8 mouse cellular contexts compared by ENCODE assay signal in the genomic region with DNA sequence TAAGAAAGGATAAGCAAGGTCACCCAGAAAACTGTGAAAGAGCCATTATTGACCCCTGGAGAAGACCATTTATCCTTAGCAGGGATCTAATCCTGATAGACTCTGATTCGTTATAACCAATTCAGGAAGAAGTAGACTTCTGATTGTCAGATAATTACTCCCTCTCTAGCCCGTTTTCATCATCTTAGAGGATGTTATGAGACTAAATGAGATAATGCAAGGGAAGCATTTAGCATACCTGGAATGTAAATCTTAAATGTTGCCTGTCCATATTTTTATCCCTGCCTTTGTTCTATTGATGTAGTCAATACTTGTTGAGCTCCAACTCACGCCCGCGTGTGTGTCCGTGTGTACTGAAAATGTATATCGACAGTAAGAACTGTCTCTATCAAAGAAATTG. TPM values are rescaled to one million over a fixed set of nuclear protein-coding genes. Genes with fewer than 3 reads are reported as not detected.
DNase-seq lines count a peak whose midpoint lies in the region; ATAC-seq and TF ChIP-seq lines count a peak whose summit lies in the region.

No protein-coding gene starts in this region.

- no peaks in the 10 kb centered on the region for H3K36me3 ChIP-seq in heart, embryonic 10.5 days
- H3K36me3 ChIP-seq in ES-E14 (ENCODE audit: control insufficient read depth, insufficient read depth, low read length, poor library complexity, severe bottlenecking) = no peaks in the 10 kb centered on the region
- no peaks in the 10 kb centered on the region for H3K36me3 ChIP-seq in forebrain, embryonic 15.5 days
- no peaks in the 10 kb centered on the region for H3K36me3 ChIP-seq in liver, embryonic 16.5 days (ENCODE audit: control insufficient read depth, insufficient read depth)

- H3K4me1 ChIP-seq in heart, embryonic 10.5 days = no peaks in the 10 kb centered on the region
- no peaks in the 10 kb centered on the region; a peak in 1 of 4 replicates for H3K4me1 ChIP-seq in ES-E14 (ENCODE audit: control insufficient read depth in 2 of 2, insufficient read depth in 2 of 2, low read length in 2 of 2, poor library complexity in 1 of 2)
- H3K4me1 ChIP-seq in forebrain, embryonic 15.5 days = peaks cover 18% of the 10 kb centered on the region; the same call in 1 of the 2 replicates
- no peaks in the 10 kb centered on the region for H3K4me1 ChIP-seq in liver, embryonic 16.5 days (ENCODE audit: control insufficient read depth, low read depth, low read length)

- peak overlapping the region; percentile 90 for H3K27ac ChIP-seq in heart, embryonic 10.5 days
- H3K27ac ChIP-seq in ES-E14 (ENCODE audit: insufficient read depth, low read depth, low read length, poor library complexity, severe bottlenecking) = peak overlapping the region; percentile 40; the same call in 1 of the 2 replicates
- peak overlapping the region; percentile 74 for H3K27ac ChIP-seq in forebrain, embryonic 15.5 days (replicated peaks)
- peak overlapping the region; percentile 80 for H3K27ac ChIP-seq in liver, embryonic 16.5 days (ENCODE audit: low read length)

- H3K9me3 ChIP-seq in heart, embryonic 10.5 days = no peaks in the 10 kb centered on the region
- H3K9me3 ChIP-seq in ES-E14 (ENCODE audit: control insufficient read depth, insufficient read depth, low read depth, low read length) = no peaks in the 10 kb centered on the region
- H3K9me3 ChIP-seq in forebrain, embryonic 15.5 days = no peaks in the 10 kb centered on the region
- no peaks in the 10 kb centered on the region for H3K9me3 ChIP-seq in liver, embryonic 16.5 days (replicated peaks; ENCODE audit: control insufficient read depth, low read length)

- intact Hi-C loops in heart, postnatal 36 days (cut with DNase I) = no loop called here

- peak; percentile 7; the same call in 1 of the 2 replicates for ATAC-seq in forebrain, embryonic 15.5 days (replicated peaks)
- ATAC-seq in liver, embryonic 16.5 days (ENCODE audit: low read depth) = no peak

- H3K4me2 ChIP-seq in forebrain, embryonic 15.5 days (replicated peaks) = peak overlapping the region; percentile 63
- H3K4me2 ChIP-seq in liver, embryonic 16.5 days (ENCODE audit: low read depth, low read length) = peak overlapping the region; percentile 75

- 50% methylated on average over 7 of the region's 7 CpGs for WGBS in heart, embryonic 10.5 days
- WGBS in forebrain, embryonic 15.5 days = 48% methylated on average over 7 of the region's 7 CpGs
- 42% methylated on average over 7 of the region's 7 CpGs for WGBS in liver, embryonic 16.5 days (ENCODE audit: insufficient replicate concordance)

- DNase-seq in heart, embryonic 10.5 days (ENCODE audit: low spot score) = no peak
- no peak for DNase-seq in heart, postnatal 36 days
- DNase-seq in ES-E14 (ENCODE audit: low read depth, low spot score) = no peak
- no peak for DNase-seq in urinary bladder, postnatal 4 days (ENCODE audit: low spot score in 2 of 2)
- DNase-seq in embryo, embryonic 9.5 days (ENCODE audit: extremely low spot score) = no peak
- DNase-seq in right cerebral cortex, adult 18-20 months = no peak

- H3K27me3 ChIP-seq in heart, embryonic 10.5 days (ENCODE audit: insufficient read depth, poor library complexity, severe bottlenecking) = no peaks in the 10 kb centered on the region
- H3K27me3 ChIP-seq in forebrain, embryonic 15.5 days = no peaks in the 10 kb centered on the region
- no peaks in the 10 kb centered on the region for H3K27me3 ChIP-seq in liver, embryonic 16.5 days (ENCODE audit: control insufficient read depth, insufficient read depth, low read depth, low read length)

- H3K4me3 ChIP-seq in heart, embryonic 10.5 days = peak overlapping the region; percentile 75
- H3K4me3 ChIP-seq in ES-E14 (ENCODE audit: insufficient read depth in 1 of 2, low read depth in 1 of 2, low read length in 2 of 2, poor library complexity in 1 of 2, severe bottlenecking in 1 of 2) = peak overlapping the region; percentile 77 to 92
- peak overlapping the region; percentile 58 for H3K4me3 ChIP-seq in forebrain, embryonic 15.5 days
- peak overlapping the region; percentile 63 for H3K4me3 ChIP-seq in liver, embryonic 16.5 days (ENCODE audit: low read depth, low read length)

- H3K9ac ChIP-seq in ES-E14 (ENCODE audit: insufficient read depth, low read depth, low read length, poor library complexity, severe bottlenecking) = peak overlapping the region; percentile 80
- peak overlapping the region; percentile 60 for H3K9ac ChIP-seq in forebrain, embryonic 15.5 days (replicated peaks)
- peak overlapping the region; percentile 60 for H3K9ac ChIP-seq in liver, embryonic 16.5 days (ENCODE audit: low read depth, low read length)

- in situ Hi-C loops in ES-E14 (cut with MboI; ENCODE audit: low sequenced_read_pairs in 2 of 2, unreplicated experiment in 2 of 2) = no loop called here

TF ChIP-seq in ES-E14, 5 proteins besides CTCF, POLR2A, EP300 and RAD21:
- no peak for TF ChIP-seq ZC3H11A (IDR thresholded peaks at IDR 0.05; ENCODE audit: borderline replicate concordance, low read depth, low read length)
- TF ChIP-seq ZNF384 (IDR thresholded peaks at IDR 0.05; ENCODE audit: low read depth, low read length) = no peak
- TF ChIP-seq MAFK (IDR thresholded peaks at IDR 0.05; ENCODE audit: insufficient read depth, low read depth, low read length) = no peak
- no peak for TF ChIP-seq HCFC1 (IDR thresholded peaks at IDR 0.05; ENCODE audit: borderline replicate concordance, insufficient read depth, low read length)
- TF ChIP-seq CHD2 (IDR thresholded peaks at IDR 0.05; ENCODE audit: low read depth, low read length) = no peak

RNA-seq across cellular contexts. Expression of gene Them4, which starts 0.6 kb away (rescaled TPM):
- polyA plus RNA-seq in heart, embryonic 10.5 days (2016; fragmentation: Nextera tagmentation; extraction: Ambion mirVana) = 9.8 and 10.9 TPM in 2 replicates
- 10 to 100 TPM; 13.7 to 15.6 TPM for total RNA-seq in heart, postnatal 36 days (2021)
- total RNA-seq in ES-E14 (2012; rRNA removed) = 1.5 and 3.0 TPM in 2 replicates
- polyA plus RNA-seq in forebrain, embryonic 15.5 days (2015; fragmentation: Nextera tagmentation; extraction: Ambion mirVana) = 32.1 and 34.1 TPM in 2 replicates
- polyA plus RNA-seq in liver, embryonic 16.5 days (2015; fragmentation: Nextera tagmentation; extraction: Ambion mirVana) = 4.4 and 4.6 TPM in 2 replicates

RNA-seq across cellular contexts. Expression of gene Them5, which starts 31.4 kb away (rescaled TPM):
- not detected in 2 replicates for polyA plus RNA-seq in heart, embryonic 10.5 days (2016; fragmentation: Nextera tagmentation; extraction: Ambion mirVana)
- total RNA-seq in heart, postnatal 36 days (2021) = not detected
- 0.36 and 0.53 TPM in 2 replicates for total RNA-seq in ES-E14 (2012; rRNA removed)
- 0.78 and 1.1 TPM in 2 replicates for polyA plus RNA-seq in forebrain, embryonic 15.5 days (2015; fragmentation: Nextera tagmentation; extraction: Ambion mirVana)
- not detected in 2 replicates for polyA plus RNA-seq in liver, embryonic 16.5 days (2015; fragmentation: Nextera tagmentation; extraction: Ambion mirVana)

RNA-seq across cellular contexts. Expression of gene Gm4778, which starts 46.7 kb away (rescaled TPM):
- polyA plus RNA-seq in heart, embryonic 10.5 days (2016; fragmentation: Nextera tagmentation; extraction: Ambion mirVana) = not detected in 2 replicates
- total RNA-seq in heart, postnatal 36 days (2021) = not detected
- 3.0 and 3.4 TPM in 2 replicates for total RNA-seq in ES-E14 (2012; rRNA removed)
- not detected in 2 replicates for polyA plus RNA-seq in forebrain, embryonic 15.5 days (2015; fragmentation: Nextera tagmentation; extraction: Ambion mirVana)
- not detected in 2 replicates for polyA plus RNA-seq in liver, embryonic 16.5 days (2015; fragmentation: Nextera tagmentation; extraction: Ambion mirVana)

RNA-seq across cellular contexts. Expression of gene C2cd4d, which starts 51.7 kb away (rescaled TPM):
- 0.15 and 0.29 TPM in 2 replicates for polyA plus RNA-seq in heart, embryonic 10.5 days (2016; fragmentation: Nextera tagmentation; extraction: Ambion mirVana)
- under 1 TPM in 1 of 2 experiments, not detected in 1; 0.27 TPM for total RNA-seq in heart, postnatal 36 days (2021)
- not detected in 2 replicates for total RNA-seq in ES-E14 (2012; rRNA removed)
- 1.3 and 1.7 TPM in 2 replicates for polyA plus RNA-seq in forebrain, embryonic 15.5 days (2015; fragmentation: Nextera tagmentation; extraction: Ambion mirVana)
- not detected in 2 replicates for polyA plus RNA-seq in liver, embryonic 16.5 days (2015; fragmentation: Nextera tagmentation; extraction: Ambion mirVana)

Comparison
In these comparisons a context has a peak if more than half of its experiments do, and no peak if none do; other contexts are left out.
1. H3K27ac ChIP-seq: peak in every context shown above with its lines; median percentile 90 in heart, embryonic 10.5 days; 80 in liver, embryonic 16.5 days; 74 in forebrain, embryonic 15.5 days; 40 in ES-E14.